Mouse (Mus musculus) CH12.LX (cell line): ENCODE data around the gene Bhlhe40. TPM values are rescaled to one million over a fixed set of nuclear protein-coding genes. Genes with fewer than 3 reads are reported as not detected.

Experiments used
- DNase-seq: peaks from one replicate; pipeline ENCODE4 v3.0.0-alpha.2; 2013; ENCODE audit errors: extremely low read depth
- H3K27ac ChIP-seq: 2 replicates; pipeline ENCODE4 v1.5.1; 2012; ENCODE audit warnings: low read depth, mild to moderate bottlenecking, control low read depth, moderate library complexity; ENCODE audit not compliant: insufficient read depth
- H3K27me3 ChIP-seq: replicated peaks from 2 replicates; pipeline ENCODE3; 2012; ENCODE audit warnings: inconsistent platforms
- H3K36me3 ChIP-seq, 2 experiments: replicated peaks in 1 of 2; 2 replicates each; pipeline versions ENCODE3 to v1.6.1; 2012; ENCODE audit warnings: inconsistent platforms in 1 of 2, low read length in 1 of 2, mild to moderate bottlenecking in 1 of 2, mixed read lengths in 1 of 2, moderate library complexity in 1 of 2; ENCODE audit not compliant: control insufficient read depth in 1 of 2, insufficient read depth in 1 of 2
- H3K4me1 ChIP-seq, 2 experiments: 2 replicates each; pipeline ENCODE4 v1.6.1; 2012; ENCODE audit warnings: inconsistent platforms in 1 of 2, moderate library complexity in 1 of 2; ENCODE audit not compliant: insufficient read depth in 2 of 2, control insufficient read depth in 1 of 2
- H3K4me2 ChIP-seq: 2 replicates; pipeline ENCODE4 v1.6.1; 2012; ENCODE audit warnings: low read depth, mild to moderate bottlenecking, control low read depth; ENCODE audit not compliant: poor library complexity, insufficient read depth, severe bottlenecking
- H3K4me3 ChIP-seq, 3 experiments: fragments of 150-350 bp in 1 of 3; sonication (generic) in 1 of 3; replicated peaks in 1 of 3; 2 replicates each; pipeline versions ENCODE3 to v1.5.1; 2011 to 2012; ENCODE audit warnings: low read depth in 2 of 3, low read length in 2 of 3, mild to moderate bottlenecking in 2 of 3, moderate library complexity in 2 of 3, control low read depth in 1 of 3, improper control_type of control experiment in 1 of 3, inconsistent platforms in 1 of 3, mixed read lengths in 1 of 3; ENCODE audit not compliant: poor library complexity in 1 of 3
- H3K79me2 ChIP-seq: replicated peaks from 2 replicates; pipeline ENCODE4 v1.6.1; 2012; ENCODE audit warnings: mild to moderate bottlenecking, moderate library complexity; ENCODE audit not compliant: control insufficient read depth, poor library complexity, insufficient read depth, severe bottlenecking; ENCODE audit errors: extremely low read depth
- H3K9ac ChIP-seq: 2 replicates; pipeline ENCODE4 v1.6.1; 2012; ENCODE audit warnings: low read depth, mild to moderate bottlenecking, control low read depth, moderate library complexity; ENCODE audit not compliant: insufficient read depth
- H3K9me3 ChIP-seq: replicated peaks from 2 replicates; pipeline ENCODE3; 2012; ENCODE audit warnings: low read length, inconsistent platforms, mixed read lengths
- BHLHE40 ChIP-seq: IDR thresholded peaks from 2 replicates; pipeline ENCODE4 v1.6.1; 2011; ENCODE audit warnings: mild to moderate bottlenecking, low read depth, low read length, improper control_type of control experiment
- CHD1 ChIP-seq: IDR thresholded peaks from 2 replicates; pipeline ENCODE4 v1.6.1; 2012; ENCODE audit warnings: low read depth, low read length, improper control_type of control experiment, inconsistent platforms
- CTCF ChIP-seq, 2 experiments: IDR thresholded peaks in 1 of 2; conservative IDR thresholded peaks in 1 of 2; 2 replicates each; pipeline ENCODE4 v1.5.1; 2011 to 2012; ENCODE audit warnings: low read depth in 2 of 2, low read length in 2 of 2, improper control_type of control experiment in 1 of 2, inconsistent platforms in 1 of 2, mild to moderate bottlenecking in 1 of 2, moderate library complexity in 1 of 2
- ELF1 ChIP-seq: IDR thresholded peaks from 2 replicates; pipeline ENCODE4 v1.6.1; 2014; ENCODE audit warnings: low read depth, mild to moderate bottlenecking, inconsistent platforms, low read length, improper control_type of control experiment
- EP300 ChIP-seq: IDR thresholded peaks from 2 replicates; pipeline ENCODE4 v1.6.1; 2011; ENCODE audit warnings: low read length, improper control_type of control experiment
- ETS1 ChIP-seq: conservative IDR thresholded peaks from 2 replicates; pipeline ENCODE4 v1.6.1; 2012; ENCODE audit warnings: low read depth, mild to moderate bottlenecking, inconsistent platforms, low read length, improper control_type of control experiment, moderate library complexity
- MAZ ChIP-seq: IDR thresholded peaks from 2 replicates; pipeline ENCODE4 v1.6.1; 2012; ENCODE audit warnings: low read depth, mild to moderate bottlenecking, inconsistent platforms, low read length, improper control_type of control experiment, moderate library complexity
- MEF2A ChIP-seq: IDR thresholded peaks from 2 replicates; pipeline ENCODE4 v1.6.1; 2014; ENCODE audit warnings: low read depth, mild to moderate bottlenecking, inconsistent platforms, low read length, improper control_type of control experiment, borderline replicate concordance
- POLR2AphosphoS2 ChIP-seq: IDR thresholded peaks from 2 replicates; pipeline ENCODE4 v1.6.1; 2011; ENCODE audit warnings: low read depth, low read length, improper control_type of control experiment
- SIN3A ChIP-seq: IDR thresholded peaks from 2 replicates; pipeline ENCODE4 v1.6.1; 2012; ENCODE audit warnings: low read length, improper control_type of control experiment, inconsistent platforms
- TCF12 ChIP-seq: IDR thresholded peaks from 2 replicates; pipeline ENCODE4 v1.6.1; 2014; ENCODE audit warnings: low read depth, mild to moderate bottlenecking, inconsistent platforms, low read length, improper control_type of control experiment
- UBTF ChIP-seq: IDR thresholded peaks from 2 replicates; pipeline ENCODE4 v1.6.1; 2012; ENCODE audit warnings: low read depth, mild to moderate bottlenecking, inconsistent platforms, low read length, improper control_type of control experiment, moderate library complexity
- ZMIZ1 ChIP-seq: IDR thresholded peaks from 2 replicates; pipeline ENCODE4 v1.6.1; 2012; ENCODE audit warnings: low read depth, mild to moderate bottlenecking, inconsistent platforms, low read length, improper control_type of control experiment
- dilution Hi-C: fragments of 300-500 bp; cut with MboI; formaldehyde crosslinking; loops from 2 replicates; pipeline ENCODE4 v1.14.3; 2020; ENCODE audit warnings: low sequenced_read_pairs; ENCODE audit not compliant: extremely low pct_unique_long_range_greater_than_20kb, extremely low pct_ligation_motif_present
- in situ Hi-C: fragments of 300-500 bp; cut with MboI; formaldehyde crosslinking; loops from 3 replicates; pipeline ENCODE4 v1.14.3; 2019; ENCODE audit warnings: low sequenced_read_pairs, low pct_ligation_motif_present, low pct_unique_long_range_greater_than_20kb, mixed read lengths
- polyA plus RNA-seq: library from polyadenylated mRNA; unstranded; fragments of >175 nt; gene quantifications from 2 replicates; pipeline ENCODE4 v1.2.1, GENCODE M21; 2012; ENCODE audit warnings: low read depth; ENCODE audit not compliant: insufficient read length
- total RNA-seq, 2 experiments: library from RNA; depleted of rRNA; stranded (reverse); fragments of 300-350 nt in 1 of 2; fragments of >200 nt in 1 of 2; gene quantifications; 2 replicates each; pipeline ENCODE4 v1.2.3; 2012 to 2014

Bhlhe40 gene
- total and polyA plus RNA-seq, 3 experiments, result 55.4 to 130 (median 117) TPM

DNA sequence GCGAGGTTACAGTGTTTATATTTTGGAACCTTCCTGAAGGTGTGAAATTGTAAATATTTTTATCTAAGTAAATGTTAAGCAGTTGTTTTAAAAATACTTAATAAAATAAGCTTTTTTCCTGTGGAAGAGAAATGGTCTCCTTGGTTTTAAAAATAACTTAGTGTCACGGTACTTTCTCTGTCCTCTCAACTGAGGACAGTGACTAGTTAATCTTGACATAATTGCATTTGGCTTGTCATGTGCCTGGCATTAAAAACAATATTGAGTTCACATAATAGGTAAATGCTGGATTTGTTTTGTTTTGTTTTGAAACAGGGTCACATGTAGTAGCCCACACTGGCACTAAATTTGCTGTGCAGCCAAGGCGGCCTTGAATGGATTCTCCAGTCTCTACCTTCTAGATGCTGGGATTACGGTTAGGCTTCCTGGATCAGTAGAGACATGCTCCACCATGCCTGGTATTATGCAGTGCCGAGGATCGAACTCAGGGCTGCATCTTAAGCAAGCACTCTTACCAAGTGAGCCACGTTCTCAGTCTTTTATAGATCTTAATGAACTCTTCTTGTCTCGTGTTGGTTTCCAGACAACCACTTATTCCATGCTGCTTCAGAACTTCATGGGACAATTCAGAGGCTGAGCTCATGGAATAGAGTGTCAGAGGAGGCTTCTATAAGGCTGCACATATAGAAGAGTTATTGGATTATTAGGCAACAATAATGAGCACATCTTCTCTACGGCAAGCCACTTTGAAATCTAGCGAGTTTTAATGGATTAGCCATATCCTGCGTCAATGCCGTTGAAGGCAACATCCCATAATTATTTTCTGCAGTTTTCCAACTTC is 6.4 kb downstream of the Bhlhe40 start:
- Histone ChIP-seq H3K9me3 (no peaks in the 10 kb centered on the region), H3K79me2 (peaks cover 41% of the 10 kb centered on the region), H3K27ac (0 out of 2 replicates have a peak overlapping the region, but pooled peaks have one; percentile 18)
- dilution Hi-C loops, result no loop called here
- DNase-seq, result no peak
- TF ChIP-seq CTCF (conservative IDR thresholded peaks at IDR 0.05 in 1 of 2, IDR thresholded peaks at IDR 0.05 in 1 of 2; ENCODE audit: low read depth in 2 of 2, low read length in 2 of 2), result no peak
- 0 out of 2 replicates have a peak, but pooled peaks have one; percentile 8 for TF ChIP-seq BHLHE40
- TF ChIP-seq SIN3A, result no peak
- peak; percentile 56; the same call in 1 of the 2 replicates for TF ChIP-seq ZMIZ1
- TF ChIP-seq EP300, result no peak
- no peak for TF ChIP-seq MEF2A
- 0 out of 2 replicates have a peak, but pooled peaks have one; percentile 46 for TF ChIP-seq MAZ
- no peak for TF ChIP-seq ETS1
- TF ChIP-seq TCF12, result no peak
- TF ChIP-seq CHD1, result peak; percentile 96
- no peak for TF ChIP-seq UBTF
- peak; percentile 94; the same call in 1 of the 2 replicates for TF ChIP-seq POLR2AphosphoS2
- TF ChIP-seq, all 38 proteins: peak for 5
- Histone ChIP-seq H3K4me3 (peak overlapping the region in 1 of 3 experiments; percentile 11), H3K9ac (peak overlapping the region; percentile 20; the same call in 1 of the 2 replicates), H3K27me3 (no peaks in the 10 kb centered on the region), H3K4me1 (peaks cover 12 to 47% of the 10 kb centered on the region in 2 experiments), H3K4me2 (0 out of 2 replicates have a peak overlapping the region, but pooled peaks have one; percentile 9), H3K36me3 (peaks cover 29 to 47% of the 10 kb centered on the region in 2 experiments)
- in situ Hi-C loops, result loop anchor here (5.0 kb wide), 1 partner anchor 35 kb away; no protein-coding TSS in a partner anchor

DNA sequence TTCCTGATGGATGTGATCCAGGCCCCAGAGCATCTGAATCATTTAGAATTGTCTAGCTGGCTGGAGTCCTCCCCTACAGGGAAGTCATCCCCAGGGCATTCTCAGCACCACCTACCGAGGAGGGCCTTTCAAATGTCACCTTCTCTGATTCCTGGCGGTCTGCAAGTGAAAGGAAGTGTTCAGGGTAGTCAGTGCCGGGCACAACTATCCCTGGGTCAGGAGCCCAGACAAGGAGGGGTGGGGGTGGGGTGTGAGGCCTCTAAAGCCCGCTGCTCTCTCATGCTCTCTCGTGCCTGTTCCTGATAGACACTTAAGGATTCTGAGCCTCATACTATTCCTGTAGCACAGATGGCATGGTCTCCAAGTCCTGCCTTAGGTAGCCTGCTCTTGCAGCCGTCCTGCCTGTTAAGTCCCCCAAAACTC is 7.2 kb downstream of the Bhlhe40 start:
- peaks cover 27 to 42% of the 10 kb centered on the region in 2 experiments for H3K36me3 ChIP-seq
- no peak overlapping the region for H3K4me2 ChIP-seq
- H3K9ac ChIP-seq, result no peak overlapping the region

More for the DNA sequence above, 7.2 kb downstream of the Bhlhe40 start:
- dilution Hi-C loops (no loop called here), in situ Hi-C loops (loop anchor here (5.0 kb wide), 1 partner anchor 35 kb away; no protein-coding TSS in a partner anchor)
- TF ChIP-seq ELF1, result no peak
- peak; percentile 92 for TF ChIP-seq POLR2AphosphoS2
- Histone ChIP-seq H3K9me3 (no peaks in the 10 kb centered on the region), H3K27ac (no peak overlapping the region), H3K27me3 (no peaks in the 10 kb centered on the region), H3K4me1 (peaks cover 15 to 54% of the 10 kb centered on the region in 2 experiments), H3K79me2 (peaks cover 34% of the 10 kb centered on the region), H3K4me3 (no peak overlapping the region)
- no peak for DNase-seq
